Mouse (Mus musculus): ENCODE results near the gene Slc35a2.
"Not testable (repeated sequence)": the region's sequence is repeated elsewhere in the genome, so short reads cannot be mapped to it uniquely, and the experiment has no call there.

DNA sequence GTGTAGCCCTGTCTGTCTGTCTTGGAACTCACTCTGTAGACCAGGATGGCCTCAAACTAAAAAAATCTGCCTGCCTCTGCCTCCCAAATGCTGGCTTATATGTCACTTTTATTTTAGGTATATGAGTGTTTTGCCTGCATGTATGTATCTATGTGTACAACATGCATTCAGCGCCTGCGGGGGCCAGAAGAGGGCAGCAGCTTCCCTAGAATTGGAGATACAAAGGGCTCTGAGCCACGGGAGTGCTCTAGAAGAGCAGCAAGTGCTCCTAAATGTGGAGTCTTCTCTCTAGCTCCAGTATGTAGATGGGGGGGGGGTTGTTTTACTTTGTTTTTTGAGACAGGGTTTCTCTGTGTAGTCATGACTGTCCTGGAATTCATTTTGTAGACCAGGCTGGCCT, 31.8 kb downstream of the Slc35a2 start:
- not testable (repeated sequence) for TF ChIP-seq POLR2A (IDR thresholded peaks at IDR 0.05; ENCODE audit: insufficient read depth, low read depth, low read length)
- TF ChIP-seq CTCF (IDR thresholded peaks at IDR 0.05) = peak; percentile 47
